Mouse (Mus musculus) erythroblast, embryonic 14.5 days (primary cell): Measurements from ENCODE around the gene Krtap12-1. TPM values are rescaled to one million over a fixed set of nuclear protein-coding genes. Genes with fewer than 3 reads are reported as not detected.
"Not testable (repeated sequence)": the region's sequence is repeated elsewhere in the genome, so short reads cannot be mapped to it uniquely, and the experiment has no call there.

Source experiments
- H3K27me3 ChIP-seq: 2 replicates; pipeline ENCODE4 v1.6.1; 2012; ENCODE audit warnings: inconsistent platforms; ENCODE audit not compliant: control insufficient read depth
- H3K36me3 ChIP-seq: 2 replicates; pipeline ENCODE4 v1.6.1; 2012; ENCODE audit warnings: mild to moderate bottlenecking, inconsistent platforms; ENCODE audit not compliant: control insufficient read depth
- H3K4me1 ChIP-seq: 2 replicates; pipeline ENCODE4 v1.6.1; 2012; ENCODE audit warnings: inconsistent platforms; ENCODE audit not compliant: control insufficient read depth
- H3K4me3 ChIP-seq: replicated peaks from 2 replicates; pipeline ENCODE3; 2012; ENCODE audit warnings: moderate library complexity, mild to moderate bottlenecking, inconsistent platforms
- H3K9me3 ChIP-seq: 2 replicates; pipeline ENCODE4 v1.6.1; 2012; ENCODE audit warnings: low read length, inconsistent platforms, mixed read lengths; ENCODE audit not compliant: control insufficient read depth
- GATA1 ChIP-seq: IDR thresholded peaks from 2 replicates; pipeline ENCODE4 v1.6.1; 2012; ENCODE audit warnings: low read length, inconsistent platforms, mixed read lengths
- TAL1 ChIP-seq: IDR thresholded peaks from 3 replicates; pipeline ENCODE4 v1.6.1; 2012; ENCODE audit warnings: low read length, inconsistent platforms, mixed read lengths
- polyA plus RNA-seq: library from polyadenylated mRNA; stranded (reverse); fragments of >175 nt; gene quantifications from 2 replicates; pipeline ENCODE4 v1.2.3, GENCODE M21; 2012

Gene Krtap12-1
- polyA plus RNA-seq, 1 experiment: not detected

GRCm38 (mm10) chr10:77697133-77697532 lies 23.3 kb upstream of the Krtap12-1 start, which contains the start of gene Gm9508:
TSS of gene Gm9508 (minus strand) at chr10:77697233.
- Histone ChIP-seq H3K27me3 (no peaks in the 10 kb centered on the region), H3K36me3 (no peaks in the 10 kb centered on the region)
- no peak for TF ChIP-seq GATA1
- TF ChIP-seq TAL1: no peak

DNA sequence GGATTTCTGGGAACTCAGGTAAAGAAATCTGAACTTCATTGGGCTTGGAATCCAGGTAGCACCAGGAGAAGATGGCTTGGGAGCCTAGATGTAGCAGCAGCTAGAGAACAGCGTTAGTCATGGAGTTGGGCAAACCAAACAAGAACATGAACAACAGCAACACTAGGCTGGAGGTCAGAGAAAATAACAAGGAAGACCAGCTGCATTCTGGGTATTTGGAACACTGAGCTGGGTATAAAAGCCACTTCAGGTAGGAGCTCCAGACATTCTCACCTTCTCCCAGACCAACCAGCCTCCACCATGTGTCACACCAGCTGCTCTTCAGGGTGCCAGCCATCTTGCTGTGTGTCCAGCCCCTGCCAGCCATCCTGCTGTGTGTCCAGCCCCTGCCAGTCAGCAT lies 14.1 kb upstream of the Krtap12-1 start, which contains the start of gene Gm10272:
Gene Gm10272 (plus strand): TSS at position 301 of the 400 bp plus-strand sequence.
- Histone ChIP-seq H3K4me3 (no peak within 1 kb of the TSS), H3K9me3 (peaks cover 10% of the 10 kb centered on the region)

More at GRCm38 (mm10) chr10:77697133-77697532, 23.3 kb upstream of the Krtap12-1 start, which contains the start of gene Gm9508:
- no peaks in the 10 kb centered on the region for H3K9me3 ChIP-seq
- H3K4me1 ChIP-seq: no peaks in the 10 kb centered on the region
- H3K4me3 ChIP-seq: no peak within 1 kb of the TSS

GRCm38 (mm10) chr10:77709831-77710230 lies 10.6 kb upstream of the Krtap12-1 start:
- TF ChIP-seq GATA1 (no peak), TAL1 (no peak)
- H3K27me3 ChIP-seq: no peaks in the 10 kb centered on the region

More for the DNA sequence above, 14.1 kb upstream of the Krtap12-1 start, which contains the start of gene Gm10272:
- Histone ChIP-seq H3K27me3 (no peaks in the 10 kb centered on the region), H3K4me1 (no peaks in the 10 kb centered on the region), H3K36me3 (no peaks in the 10 kb centered on the region)
- TF ChIP-seq GATA1: no peak
- TF ChIP-seq TAL1: no peak

DNA sequence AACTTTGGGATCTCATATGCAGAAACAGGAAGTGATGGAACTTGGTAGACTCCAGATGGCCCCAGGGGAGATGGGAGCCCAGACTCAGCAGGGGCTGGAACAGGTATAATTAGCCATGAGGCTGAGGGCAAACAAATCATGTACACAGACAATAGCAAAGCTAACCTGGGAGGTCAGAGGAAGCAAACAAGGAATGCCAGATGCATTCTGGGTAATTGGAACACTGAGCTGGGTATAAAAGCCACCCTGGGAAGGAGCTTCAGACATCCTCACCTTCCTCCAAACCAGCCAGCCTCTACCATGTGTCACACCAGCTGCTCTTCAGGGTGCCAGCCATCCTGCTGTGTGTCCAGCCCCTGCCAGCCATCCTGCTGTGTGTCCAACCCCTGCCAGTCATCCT lies 9.2 kb upstream of the Krtap12-1 start, which contains the start of gene Gm10024:
Gene Gm10024 (plus strand): TSS at position 301 of the 400 bp plus-strand sequence.
- H3K36me3 ChIP-seq: not testable (repeated sequence)

More at GRCm38 (mm10) chr10:77709831-77710230, 10.6 kb upstream of the Krtap12-1 start:
- peaks cover 10% of the 10 kb centered on the region for H3K9me3 ChIP-seq
- no peaks in the 10 kb centered on the region for H3K36me3 ChIP-seq
- no peak overlapping the region for H3K4me3 ChIP-seq
- no peaks in the 10 kb centered on the region for H3K4me1 ChIP-seq

DNA sequence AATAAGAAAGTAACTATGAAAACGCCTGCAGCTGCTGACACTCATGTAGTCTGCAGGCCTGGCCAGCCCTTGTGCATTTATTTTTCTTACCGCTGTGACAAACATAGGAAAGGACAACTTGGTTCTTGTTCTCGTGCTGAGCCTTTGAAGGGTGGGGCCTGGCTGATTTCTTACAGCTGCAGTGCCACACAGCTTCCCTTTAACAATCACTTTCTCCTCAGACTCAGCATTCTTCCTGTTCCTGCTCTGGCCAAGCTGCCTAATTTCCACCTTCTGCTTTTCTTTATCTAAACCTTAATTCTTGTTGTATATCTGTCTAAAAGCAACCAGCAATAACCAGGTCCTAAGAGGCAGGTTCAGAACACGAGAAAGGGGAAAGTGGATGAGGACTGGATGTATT lies 6.7 kb upstream of the Krtap12-1 start:
- H3K4me1 ChIP-seq: no peaks in the 10 kb centered on the region
- no peak overlapping the region for H3K4me3 ChIP-seq
- H3K27me3 ChIP-seq: no peaks in the 10 kb centered on the region
- no peaks in the 10 kb centered on the region for H3K36me3 ChIP-seq
- peaks cover 5% of the 10 kb centered on the region for H3K9me3 ChIP-seq
- TF ChIP-seq GATA1 (no peak), TAL1 (no peak)

More for the DNA sequence above, 9.2 kb upstream of the Krtap12-1 start, which contains the start of gene Gm10024:
- peaks cover 10% of the 10 kb centered on the region for H3K9me3 ChIP-seq
- H3K27me3 ChIP-seq, H3K4me3 ChIP-seq, H3K4me1 ChIP-seq: not testable (repeated sequence)

DNA sequence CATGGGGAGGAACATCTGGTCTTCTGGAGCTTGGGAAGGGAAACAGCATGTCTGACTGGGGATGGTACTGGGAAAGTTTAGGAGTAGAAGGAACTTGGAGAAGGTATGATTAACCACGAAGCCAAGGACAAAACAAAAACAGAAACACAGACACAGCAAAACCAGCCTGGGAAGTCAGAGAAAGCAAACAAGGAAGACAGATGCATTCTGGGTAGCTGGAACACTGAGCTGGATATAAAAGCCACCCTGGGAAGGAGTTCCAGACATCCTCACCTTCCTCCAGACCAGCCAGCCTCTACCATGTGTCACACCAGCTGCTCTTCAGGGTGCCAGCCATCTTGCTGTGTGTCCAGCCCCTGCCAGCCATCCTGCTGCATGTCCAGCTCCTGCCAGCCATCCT lies 4.9 kb upstream of the Krtap12-1 start, which contains the start of gene Gm10142:
Gene Gm10142 (plus strand): TSS at position 301 of the 400 bp plus-strand sequence.
- no peak within 1 kb of the TSS for H3K4me3 ChIP-seq
- no peak for TF ChIP-seq GATA1
- no peak for TF ChIP-seq TAL1
- H3K27me3 ChIP-seq: no peaks in the 10 kb centered on the region
- H3K4me1 ChIP-seq: no peaks in the 10 kb centered on the region
- no peaks in the 10 kb centered on the region for H3K36me3 ChIP-seq
- peaks cover 10% of the 10 kb centered on the region for H3K9me3 ChIP-seq

- H3K9me3 ChIP-seq: peaks cover 7% of the 10 kb centered on the region
- no peaks in the 10 kb centered on the region for H3K36me3 ChIP-seq
- TF ChIP-seq TAL1: no peak
- TF ChIP-seq GATA1: no peak
- no peaks in the 10 kb centered on the region for H3K4me1 ChIP-seq
- no peaks in the 10 kb centered on the region for H3K27me3 ChIP-seq
- no peak overlapping the region for H3K4me3 ChIP-seq
Measured at GRCm38 (mm10) chr10:77724855-77725254, 4.5 kb downstream of the Krtap12-1 start.

GRCm38 (mm10) chr10:77726186-77726585 lies 5.8 kb downstream of the Krtap12-1 start, which contains the start of gene Gm10100:
TSS of gene Gm10100 (plus strand) at chr10:77726486.
- no peaks in the 10 kb centered on the region for H3K9me3 ChIP-seq
- H3K4me3 ChIP-seq: no peak within 1 kb of the TSS
- TF ChIP-seq GATA1 (no peak), TAL1 (no peak)
- no peaks in the 10 kb centered on the region for H3K36me3 ChIP-seq
- H3K4me1 ChIP-seq: no peaks in the 10 kb centered on the region
- no peaks in the 10 kb centered on the region for H3K27me3 ChIP-seq

GRCm38 (mm10) chr10:77728280-77728679 lies 7.9 kb downstream of the Krtap12-1 start:
- Histone ChIP-seq H3K36me3 (no peaks in the 10 kb centered on the region), H3K4me3 (no peak overlapping the region), H3K27me3 (no peaks in the 10 kb centered on the region), H3K9me3 (no peaks in the 10 kb centered on the region), H3K4me1 (no peaks in the 10 kb centered on the region)
- TF ChIP-seq GATA1 (no peak), TAL1 (no peak)
